Mouse (Mus musculus) cerebellum, adult 11 months (tissue): Measurements from ENCODE around the gene Mrps15.

Source experiments
- DNase-seq: peaks from one replicate; pipeline ENCODE4 v3.0.0; 2022

Mrps15 gene

DNA sequence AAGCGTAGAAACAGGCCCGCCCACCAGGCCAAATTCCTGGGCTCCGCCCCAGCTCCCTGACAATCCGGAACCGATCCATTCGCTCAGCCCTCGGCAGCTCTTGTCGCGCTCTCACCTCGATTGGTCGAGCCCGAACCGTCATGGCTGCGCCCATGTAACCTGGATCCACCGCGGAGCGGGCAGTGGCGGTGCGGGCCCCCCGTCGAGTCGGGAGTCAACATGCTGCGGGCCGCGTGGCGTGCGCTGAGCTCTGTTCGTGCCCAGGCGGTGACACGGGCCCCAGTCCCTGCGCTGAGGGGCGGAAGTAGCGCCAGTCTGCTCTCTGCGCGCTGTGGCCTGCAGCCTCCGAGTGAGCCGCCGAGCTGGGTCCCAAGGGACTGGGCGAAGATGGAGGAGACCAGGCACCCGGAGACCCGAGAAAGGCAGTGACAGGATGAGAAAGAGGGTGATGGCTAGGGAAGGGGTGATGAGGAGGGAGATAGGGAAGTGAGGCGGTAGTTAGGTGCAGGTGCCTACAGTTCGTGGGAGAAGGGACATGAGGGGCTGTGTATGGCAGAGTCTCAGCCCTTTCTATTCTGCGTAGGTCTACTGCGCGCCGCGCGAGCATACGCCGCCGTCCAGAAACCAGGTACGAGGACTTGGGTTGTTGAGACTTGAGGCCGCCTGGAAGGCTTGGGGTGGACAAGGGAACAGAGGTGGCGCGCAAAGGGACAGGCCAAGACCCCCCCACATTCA is at the start of gene Mrps15:
Gene Mrps15, plus strand, starts transcription at position 75 of the 735 bp plus-strand sequence.
- peak; percentile 74 for DNase-seq

DNA sequence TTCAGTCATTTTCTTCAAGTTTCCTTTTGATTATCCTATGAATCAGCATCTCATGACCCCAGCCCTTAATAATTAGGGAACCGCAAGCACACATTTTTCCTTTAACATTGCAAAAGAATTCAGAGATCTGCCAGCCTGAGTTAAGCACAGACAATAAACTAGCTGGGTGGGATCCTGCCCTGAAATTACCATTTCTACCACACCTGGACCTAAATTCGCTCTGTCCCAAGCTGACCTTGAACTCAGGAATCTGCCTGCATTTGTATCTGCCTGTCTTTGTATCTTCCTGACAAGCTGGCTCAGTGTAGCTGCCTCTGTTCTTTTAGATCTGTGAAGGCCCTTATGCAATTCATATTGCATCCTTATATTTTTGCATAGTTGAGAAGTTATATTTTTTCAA is 48.9 kb upstream of the Mrps15 start:
- DNase-seq: no peak

DNA sequence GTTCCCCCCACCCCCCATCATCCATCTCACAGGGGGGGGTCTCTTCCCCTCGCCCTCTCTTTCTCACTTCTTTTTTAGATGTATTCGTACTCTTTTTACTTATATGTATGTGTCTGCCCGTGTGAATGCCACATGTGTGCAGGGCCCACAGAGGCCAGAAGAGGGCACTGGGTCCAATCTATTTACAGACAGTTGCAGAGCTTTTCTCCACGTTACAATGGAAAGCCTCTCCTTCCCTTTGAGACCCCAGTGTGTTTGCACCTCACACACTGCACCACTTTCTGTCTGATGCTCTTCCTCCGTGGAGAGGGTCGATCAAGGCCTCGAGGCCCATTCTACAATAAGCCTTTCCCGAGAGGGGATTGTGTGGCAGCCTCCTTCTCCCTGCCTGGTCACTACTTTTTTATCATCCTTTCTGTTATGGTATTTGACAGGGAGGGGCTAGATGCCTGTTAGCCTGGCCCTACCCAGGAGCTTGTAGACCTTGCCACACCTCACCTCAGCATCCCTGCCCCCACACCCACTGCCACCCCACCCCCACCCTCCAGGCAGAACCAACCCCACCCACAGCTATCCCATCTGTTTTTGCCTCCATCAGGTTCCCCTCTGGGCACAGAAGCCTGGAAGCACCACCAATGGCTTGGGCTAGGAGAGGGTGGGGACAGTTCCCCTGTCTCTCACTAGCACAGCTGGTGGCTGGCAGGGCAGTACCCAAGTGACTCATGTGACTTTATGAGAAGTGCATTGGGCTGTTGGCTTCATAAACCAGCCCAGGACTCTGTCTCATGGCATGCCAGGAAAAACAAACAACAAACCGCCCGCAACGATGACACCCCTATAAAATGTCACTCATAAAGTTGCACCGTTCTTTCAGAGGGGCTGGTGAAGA is 45.2 kb upstream of the Mrps15 start:
- DNase-seq: no peak

DNA sequence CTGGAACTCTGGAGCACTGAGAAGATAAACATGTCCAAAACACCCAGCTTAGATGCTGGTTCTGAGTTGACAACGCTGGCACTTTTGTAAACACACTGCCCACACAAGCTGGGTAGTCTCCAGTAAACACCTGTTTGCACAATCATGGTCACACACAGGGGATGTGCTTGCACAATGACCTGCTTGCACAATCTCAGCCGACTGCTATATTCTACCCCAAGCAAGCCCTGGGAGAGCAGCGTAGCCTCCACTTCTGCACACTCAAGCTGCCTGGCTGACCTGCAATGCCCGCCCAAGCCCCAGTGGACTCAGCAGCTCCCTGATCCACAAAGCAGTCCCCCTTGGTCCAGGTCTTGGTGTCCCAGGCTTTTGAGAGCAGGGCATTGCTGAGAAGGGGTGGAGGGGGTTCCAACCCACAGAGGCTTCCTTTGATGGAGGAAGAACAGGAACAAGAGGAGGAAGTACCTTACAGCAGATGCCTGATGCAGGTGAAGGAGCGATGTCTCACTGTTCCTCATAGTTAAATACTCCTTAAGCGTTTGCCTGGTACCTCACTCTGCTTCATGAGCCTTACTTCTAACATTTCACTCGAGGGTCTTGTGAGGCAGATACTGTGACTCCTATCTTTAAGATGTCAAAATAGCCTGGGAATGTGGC is 28.9 kb upstream of the Mrps15 start:
- DNase-seq: no peak

DNA sequence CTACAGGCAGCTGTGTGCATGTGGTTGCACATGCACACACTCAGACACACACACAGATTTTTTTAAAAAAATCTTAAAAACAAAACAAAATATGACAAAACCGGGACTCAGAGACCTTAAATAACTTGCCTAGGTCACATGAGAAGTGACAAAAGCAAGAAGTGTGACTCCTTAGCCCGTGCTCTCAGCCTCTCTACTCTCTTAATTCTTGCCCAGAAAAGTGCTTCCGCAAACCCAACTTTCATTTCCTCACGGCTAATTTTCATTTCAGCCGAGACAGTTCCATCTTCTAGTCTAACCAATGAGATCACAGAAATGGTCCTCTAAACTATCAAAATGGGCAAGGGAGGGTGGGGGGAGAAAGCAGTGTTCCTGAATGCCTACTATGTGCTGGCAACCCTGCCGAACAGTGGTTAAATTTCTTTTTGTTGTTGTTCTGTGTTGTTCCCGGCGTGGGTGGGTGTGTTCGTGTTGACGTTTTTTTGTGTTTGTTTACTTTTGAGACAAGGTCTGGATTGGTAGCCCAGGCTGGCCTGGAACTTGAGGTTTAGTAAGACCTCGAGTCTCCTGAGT is 27.7 kb upstream of the Mrps15 start:
- no peak for DNase-seq

DNA sequence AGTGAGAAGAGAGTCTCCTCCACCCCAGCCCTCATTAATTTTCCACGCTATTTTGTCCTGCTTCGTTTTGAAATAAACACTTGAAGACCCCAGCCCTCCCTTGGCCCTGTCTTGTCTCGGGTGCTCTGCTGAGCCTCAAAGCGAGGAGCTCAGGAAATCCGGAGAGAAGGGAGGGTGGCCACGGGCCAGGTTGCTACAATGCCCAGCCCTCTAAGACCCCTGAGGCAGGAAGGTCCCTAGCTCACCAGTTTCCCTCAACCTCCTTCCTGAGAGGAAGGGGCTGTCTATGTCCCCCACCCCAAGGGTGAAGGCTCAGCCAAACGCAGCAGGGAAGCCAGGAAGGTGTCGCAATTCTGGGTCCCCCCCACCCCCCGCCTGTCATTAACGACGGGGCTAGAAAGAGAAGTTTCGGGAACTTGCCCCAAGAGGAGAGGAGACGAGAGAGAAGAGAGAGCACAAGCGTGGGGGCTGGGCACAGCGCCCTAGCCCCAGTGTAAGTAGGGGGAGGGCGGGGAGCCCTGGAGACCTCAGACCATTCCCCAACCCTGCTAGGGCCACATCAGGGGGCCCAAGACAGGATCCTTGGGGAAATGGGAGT is 22.3 kb upstream of the Mrps15 start, which contains the start of gene Csf3r:
Gene Csf3r, plus strand, starts transcription at position 248 of the 598 bp plus-strand sequence.
- DNase-seq: no peak

DNA sequence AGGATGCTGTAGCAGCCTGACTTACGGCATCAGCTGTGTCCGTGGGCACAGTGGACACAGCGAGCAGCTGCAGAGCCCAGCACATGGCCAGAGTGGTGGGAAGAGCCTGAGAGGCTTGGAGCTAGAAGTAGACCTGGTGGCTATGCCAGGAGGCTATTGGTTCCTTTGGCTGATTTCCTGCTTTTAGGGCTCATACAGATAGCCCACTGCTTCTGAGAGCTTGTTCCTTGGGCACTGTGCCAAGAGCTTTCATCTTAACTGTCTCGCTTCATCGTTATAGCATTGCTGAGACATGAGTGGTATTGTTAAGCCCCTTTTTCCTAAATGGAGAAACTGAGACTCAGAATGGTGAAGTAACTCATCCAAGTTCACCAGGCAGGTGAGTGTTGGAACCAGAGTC is 20.9 kb upstream of the Mrps15 start:
- DNase-seq: no peak

DNA sequence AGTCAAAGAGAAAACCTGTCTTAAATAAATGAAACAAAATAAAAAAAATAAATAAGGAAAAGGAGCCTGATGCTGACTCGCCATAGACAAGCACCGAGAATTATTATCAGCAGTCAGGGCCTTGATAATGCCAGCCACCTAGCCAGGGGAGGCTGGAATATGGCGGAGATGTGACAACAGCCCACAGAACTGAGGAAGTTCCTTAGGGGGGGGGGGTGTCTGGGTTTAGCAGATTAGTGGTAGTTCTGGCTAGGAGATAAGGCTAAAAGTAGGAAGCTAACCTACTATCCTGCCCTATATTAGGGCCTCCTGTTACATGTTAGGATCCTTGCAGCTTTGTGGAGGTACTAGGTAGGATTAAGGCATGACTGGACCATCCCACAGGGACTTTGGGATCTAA is 18.7 kb upstream of the Mrps15 start:
- no peak for DNase-seq

DNA sequence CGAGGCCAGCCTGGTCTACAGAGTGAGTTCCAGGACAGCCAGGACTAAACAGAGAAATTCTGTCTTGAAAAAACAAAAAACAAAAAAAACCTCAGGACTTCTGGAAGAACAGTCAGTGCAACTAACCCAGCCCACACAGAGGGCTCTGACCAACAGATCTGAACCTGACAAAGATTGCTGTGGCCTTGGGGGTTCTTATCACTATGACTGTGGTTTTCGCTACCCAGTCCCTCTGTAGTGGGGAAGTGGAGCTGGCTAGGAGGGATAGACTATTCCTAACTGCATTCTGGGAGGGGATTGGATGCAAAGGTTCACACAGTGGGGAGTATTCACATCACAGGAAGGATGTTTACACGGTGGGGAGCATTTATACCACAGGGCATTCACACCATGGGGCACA is 17.7 kb upstream of the Mrps15 start:
- DNase-seq: no peak

DNA sequence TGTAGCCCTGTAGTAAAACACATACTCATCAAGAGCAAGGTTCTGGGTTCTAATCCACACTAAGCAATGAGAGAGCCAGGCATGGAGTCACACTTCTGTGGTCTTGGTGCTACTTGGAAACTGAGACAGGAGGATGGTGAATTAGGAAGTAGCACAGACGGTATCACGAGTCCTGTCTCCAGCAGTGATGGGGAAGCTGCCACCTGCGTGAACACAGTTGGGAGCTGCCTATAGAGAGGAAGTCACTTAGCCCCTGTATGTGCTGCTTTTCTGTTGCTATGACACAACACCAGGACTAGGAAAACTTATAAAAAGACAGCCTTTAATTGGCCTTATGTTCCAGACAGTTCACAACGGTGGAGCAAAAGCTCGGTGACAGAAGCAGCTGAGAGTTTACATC is 16.0 kb upstream of the Mrps15 start:
- no peak for DNase-seq

DNA sequence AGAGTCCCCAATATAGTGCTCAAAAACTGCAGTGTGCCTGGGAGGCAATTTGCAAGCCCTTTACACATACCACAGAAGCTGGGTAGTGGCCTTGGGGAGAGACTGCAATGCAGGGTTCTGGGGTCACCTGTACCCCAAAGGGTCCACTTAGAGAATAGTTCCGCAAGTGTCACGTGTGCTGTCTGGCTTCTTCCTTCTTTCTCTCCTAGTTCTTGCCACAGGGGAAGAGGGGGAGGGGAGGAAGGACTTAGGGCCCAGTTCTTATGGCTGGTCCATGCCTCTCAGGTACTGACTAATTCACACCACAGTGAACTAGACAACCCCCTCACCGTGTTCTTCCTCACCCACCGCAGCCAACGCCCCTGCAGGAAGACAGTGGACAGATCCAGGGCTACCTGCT is 11.3 kb upstream of the Mrps15 start:
- DNase-seq: no peak

DNA sequence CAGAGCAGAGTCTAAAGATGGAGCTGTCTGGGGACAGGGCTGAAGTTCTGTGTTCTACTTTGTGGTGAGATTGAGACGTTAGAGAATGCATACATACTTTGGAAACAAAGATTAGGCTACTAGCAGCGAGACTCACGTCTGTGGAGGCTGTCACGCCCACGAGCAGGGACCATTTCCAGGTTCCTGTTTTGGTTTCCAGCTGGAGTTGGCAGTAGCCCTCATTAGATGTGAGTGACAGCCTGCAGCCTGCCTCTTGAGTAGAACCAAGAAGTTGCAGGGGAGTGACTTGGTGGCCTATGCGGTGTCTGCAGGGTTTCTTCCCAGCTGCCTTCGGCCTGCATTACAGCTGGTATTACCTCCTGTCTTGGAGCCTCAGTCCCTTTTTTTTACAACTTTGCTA is 4.9 kb downstream of the Mrps15 start:
- DNase-seq: no peak

DNA sequence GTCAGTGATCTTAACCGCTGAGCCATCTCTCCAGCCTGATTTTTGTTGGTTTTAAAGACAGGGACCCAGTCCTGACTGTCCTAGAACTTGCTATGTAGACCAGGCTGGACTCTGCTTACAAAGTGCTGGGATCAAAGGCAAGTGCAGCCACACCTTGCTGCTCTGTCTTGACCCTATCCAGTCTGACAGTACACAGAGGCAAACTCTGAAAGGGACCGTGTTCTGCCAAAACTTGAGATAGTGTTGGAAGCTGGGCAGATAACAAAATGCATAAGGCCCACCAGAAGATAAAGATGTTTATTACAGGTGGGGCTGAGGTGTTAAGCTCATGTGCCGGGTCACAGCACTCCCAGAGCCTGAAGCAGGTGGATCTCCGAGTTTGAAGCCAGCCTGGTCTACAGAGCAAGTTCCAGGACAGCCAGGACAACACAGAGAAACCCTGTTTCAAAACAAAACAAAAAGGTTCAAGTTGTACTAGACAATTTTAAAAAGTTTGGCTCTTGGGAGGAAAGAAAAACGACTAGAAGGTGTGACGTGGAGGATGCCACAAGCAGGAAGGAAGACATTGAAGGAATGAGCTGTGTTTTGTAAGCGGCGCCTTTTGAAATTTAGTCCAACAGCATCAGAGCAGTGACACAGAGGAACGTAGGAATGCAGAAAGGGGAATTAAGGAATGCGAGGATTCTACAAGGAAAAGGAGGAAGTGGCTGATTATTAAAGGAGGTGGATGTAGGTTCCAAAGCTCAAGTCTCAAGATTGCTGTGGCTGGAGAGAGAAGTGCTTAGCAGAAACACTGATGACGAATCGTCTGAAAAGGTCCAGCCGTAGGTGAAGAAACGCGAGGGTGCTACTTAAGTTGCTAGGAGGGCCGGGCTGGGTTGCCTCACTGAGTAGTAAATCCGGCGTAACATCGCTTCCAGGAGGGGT is 10.7 kb downstream of the Mrps15 start:
- DNase-seq: no peak

DNA sequence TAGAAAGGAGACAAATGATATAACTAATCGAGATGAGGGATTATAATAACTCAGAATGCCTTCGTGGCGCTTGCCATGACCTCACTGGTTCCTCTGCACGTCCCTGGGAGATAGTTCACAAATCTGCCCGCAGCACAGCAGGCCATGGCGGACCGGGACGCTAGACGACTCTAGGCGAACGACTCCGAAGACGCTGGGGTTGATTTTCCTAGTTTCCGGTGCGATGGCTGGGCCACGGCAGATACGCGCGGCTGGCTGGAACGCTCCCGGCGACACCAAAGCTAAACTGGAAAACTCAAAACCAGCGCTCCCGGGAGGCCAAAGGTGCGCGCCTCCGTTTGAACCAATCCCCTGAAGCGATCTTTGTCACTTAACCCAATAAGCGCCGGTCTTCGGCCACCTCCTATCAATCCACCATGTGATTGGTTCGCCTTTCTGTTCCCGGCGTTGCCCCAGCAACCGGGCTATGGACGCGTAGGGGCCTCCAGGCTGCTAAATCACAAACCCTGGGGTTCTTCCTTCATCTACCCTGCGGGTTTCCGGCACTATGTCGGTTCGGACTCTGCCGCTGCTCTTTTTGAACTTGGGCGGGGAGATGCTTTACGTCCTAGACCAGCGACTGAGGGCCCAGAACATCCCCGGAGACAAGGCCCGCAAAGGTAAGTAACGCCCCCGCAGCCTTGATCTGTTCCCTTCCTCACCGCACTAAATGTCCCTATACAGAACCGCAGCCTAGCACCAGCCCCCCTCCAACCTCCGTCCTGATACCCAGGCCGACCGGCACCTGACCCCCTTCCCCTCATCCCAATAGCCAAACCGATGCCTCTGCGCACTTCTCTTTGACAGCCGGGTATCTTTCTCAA is 11.6 kb downstream of the Mrps15 start, which contains the start of gene Oscp1:
Gene Oscp1, plus strand, starts transcription at position 432 of the 863 bp plus-strand sequence.
- peak; percentile 82 for DNase-seq

DNA sequence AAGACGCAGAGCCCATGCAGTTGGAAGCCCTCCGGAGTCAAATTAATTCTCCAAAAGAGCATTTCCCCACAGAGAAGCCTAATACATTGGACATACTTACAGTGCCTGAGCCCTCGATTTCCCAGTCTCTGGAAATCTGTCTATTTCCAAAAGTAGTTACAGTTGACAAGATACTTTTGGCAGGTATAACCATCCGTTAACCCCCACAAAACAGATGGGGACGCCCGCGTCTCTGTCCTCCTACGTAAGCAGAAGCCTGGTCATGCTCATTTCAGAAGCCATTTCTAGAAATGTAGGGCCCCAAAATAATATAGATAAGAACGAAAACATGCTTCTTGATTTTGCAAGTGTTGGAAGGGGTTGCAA is 12.3 kb downstream of the Mrps15 start:
- no peak for DNase-seq

DNA sequence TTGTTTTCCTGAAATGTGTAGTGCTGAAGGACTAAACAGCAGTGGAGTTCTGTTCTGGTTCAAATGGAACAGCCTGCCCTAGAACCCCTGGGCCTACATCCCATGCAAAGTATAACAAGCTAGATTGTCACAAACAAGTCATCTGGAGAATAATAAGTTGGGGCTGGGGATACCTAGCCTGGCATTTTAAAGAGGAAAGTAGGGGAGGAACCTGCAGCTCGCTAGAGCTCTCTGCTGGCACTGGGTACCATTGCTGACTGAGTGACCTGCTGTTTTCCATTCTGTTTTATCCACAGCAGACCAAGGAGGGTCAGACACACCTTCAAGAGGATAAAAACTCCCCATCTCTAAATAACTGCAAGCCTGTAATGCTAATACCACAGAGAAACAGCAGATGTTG is 16.1 kb downstream of the Mrps15 start:
- no peak for DNase-seq

DNA sequence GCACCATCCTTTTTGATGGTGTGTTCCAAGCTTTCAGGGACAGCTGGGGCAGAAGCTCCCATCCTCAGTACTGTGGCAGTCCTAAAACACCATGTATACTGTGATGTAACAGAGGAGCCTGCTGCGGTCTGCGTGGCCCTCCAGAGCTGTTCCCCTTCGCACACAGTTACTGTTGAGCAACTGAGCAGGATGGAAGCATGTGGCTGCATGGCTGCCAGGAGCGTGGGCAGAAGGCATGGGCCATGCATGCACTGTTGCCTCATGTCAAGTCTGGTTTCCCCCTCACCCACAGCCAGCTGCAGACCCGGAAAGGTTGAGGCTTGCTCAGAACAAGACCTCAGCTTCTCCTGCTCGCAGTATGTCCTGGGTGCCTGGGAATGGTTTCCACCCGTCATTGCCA is 18.5 kb downstream of the Mrps15 start:
- no peak for DNase-seq

DNA sequence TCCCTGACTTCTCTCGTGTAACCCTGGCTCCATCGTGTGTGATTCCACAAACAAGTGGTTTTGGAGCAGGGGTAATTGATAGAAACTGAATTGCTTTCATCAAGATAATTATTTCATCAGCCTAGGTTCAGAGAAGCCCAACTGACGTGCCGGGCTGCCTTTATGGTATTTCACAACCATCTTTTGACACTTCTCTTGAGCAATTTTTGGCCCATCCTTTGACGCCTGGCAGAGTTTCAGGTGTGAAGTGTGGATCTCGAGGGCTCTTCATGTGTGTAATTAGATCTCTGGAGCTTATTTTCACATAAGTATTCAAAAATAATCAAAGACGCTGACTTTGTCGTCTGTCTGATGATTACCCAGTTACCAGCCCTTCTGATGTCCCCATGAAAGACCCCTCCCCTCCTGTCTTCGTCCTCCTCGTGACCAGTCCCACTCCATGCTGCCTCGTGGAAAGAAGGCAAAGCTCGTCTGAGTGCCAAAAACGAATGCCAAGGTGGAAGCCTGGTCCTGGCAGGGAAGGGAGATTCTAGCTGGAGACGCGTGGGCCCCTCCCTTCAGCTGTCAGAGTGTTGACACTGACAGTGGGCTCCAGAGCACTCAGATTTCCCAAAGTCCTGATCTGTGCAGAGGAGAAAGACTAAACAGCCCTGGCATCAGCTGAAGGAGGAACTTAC is 20.8 kb downstream of the Mrps15 start:
- no peak for DNase-seq

DNA sequence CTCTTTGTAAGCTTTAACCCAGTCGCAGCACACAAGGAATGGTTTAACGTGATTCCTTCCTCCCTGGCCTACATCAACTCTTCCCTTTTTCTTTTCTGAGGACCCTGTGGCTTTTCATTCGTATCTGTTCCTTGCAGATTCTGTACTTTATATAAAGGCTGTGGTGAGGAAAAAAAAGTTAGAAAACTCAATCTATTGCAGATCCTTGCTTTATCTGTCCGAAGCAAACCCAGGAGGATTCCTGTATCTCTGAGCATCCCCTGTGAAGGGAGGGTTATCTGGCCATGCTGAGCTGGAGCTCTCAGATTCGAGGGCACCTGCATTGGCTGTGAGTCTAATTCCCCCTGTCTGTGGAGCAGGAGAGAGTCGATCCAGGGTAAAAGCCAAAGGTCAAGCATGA is 22.1 kb downstream of the Mrps15 start:
- DNase-seq: no peak

DNA sequence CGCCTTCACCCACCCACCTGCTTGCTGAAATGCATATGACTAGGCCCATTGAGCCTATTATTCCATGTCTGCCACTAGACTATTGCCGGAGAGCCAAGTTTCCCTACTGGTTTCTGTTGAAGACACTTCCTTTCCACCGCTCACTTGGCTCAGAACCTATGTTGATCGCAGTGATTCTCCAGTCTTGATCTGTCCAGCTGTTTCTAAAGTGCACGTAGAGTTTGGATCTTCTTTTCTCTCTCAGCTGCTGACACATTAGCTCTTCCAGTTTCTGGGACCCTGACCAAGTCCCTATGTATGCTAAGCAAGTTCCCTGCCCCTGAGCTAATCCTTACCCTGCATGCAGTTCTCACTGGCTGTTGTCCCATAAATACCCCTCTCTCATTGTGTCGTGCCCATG is 31.1 kb downstream of the Mrps15 start:
- DNase-seq: no peak
